Mouse (Mus musculus) thymus, postnatal 36 days (tissue): Measurements from ENCODE around the gene Zfp13.
"Not testable (repeated sequence)": the region's sequence is repeated elsewhere in the genome, so short reads cannot be mapped to it uniquely, and the experiment has no call there.

Experiments used
- DNase-seq, 2 experiments: peaks; one replicate each; pipeline ENCODE4 v3.0.0; 2022; ENCODE audit warnings: mixed read lengths in 2 of 2

Zfp13 gene

DNA sequence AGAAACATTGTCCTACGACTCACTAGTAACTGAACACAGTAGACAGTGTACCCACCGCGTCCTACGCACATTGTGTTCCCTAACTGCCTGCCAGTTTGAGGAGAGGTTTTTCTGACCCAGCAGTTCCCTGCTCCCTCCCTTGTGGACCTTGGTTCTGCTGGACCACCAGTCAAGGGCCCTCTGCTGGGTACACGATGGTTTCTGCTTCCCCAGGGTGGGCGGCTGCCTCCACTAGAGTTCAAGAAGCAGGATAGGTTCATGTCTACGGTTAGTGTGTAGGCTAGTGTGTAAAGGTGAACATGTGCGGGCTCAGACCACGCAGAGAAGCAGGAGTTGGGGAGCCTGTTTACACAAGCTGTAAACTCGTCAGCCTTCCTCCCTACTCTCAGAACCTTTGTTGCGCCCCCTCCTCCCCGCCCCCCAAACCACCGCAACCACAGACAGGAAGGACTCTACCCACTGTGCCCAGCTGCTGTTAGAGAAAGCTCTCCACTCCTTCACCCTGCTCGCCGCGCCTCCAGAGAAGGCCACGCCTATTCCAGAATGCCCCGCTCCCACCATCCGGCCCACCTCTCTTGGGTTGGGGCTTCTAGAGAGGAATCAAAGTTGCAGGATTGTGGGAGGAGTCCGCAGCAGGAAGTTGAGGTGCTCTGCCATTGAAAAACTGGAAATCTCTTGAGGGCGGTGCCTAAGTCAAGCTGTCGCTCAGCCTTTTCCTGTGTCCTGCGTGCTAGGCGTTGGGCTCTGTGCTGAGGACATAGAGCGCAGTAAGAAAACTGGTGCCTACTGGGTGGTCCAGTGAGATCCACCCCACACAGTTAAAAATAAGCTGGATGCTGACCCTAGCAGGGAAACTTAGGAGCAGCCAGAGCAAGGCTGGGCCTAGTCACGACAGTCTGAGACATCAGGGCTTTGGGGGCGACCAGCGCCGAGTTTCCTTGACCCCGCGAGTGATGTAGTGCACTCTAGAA lies at the start of gene Zfp13:
Zfp13 (minus strand) TSS at position 906 of the 971 bp plus-strand sequence.
- peak; percentile 92 to 97 for DNase-seq

- DNase-seq: no peak
These were observed 46.6 kb upstream of the Zfp13 start for GRCm38 (mm10) chr17:23645894-23646293.

DNA sequence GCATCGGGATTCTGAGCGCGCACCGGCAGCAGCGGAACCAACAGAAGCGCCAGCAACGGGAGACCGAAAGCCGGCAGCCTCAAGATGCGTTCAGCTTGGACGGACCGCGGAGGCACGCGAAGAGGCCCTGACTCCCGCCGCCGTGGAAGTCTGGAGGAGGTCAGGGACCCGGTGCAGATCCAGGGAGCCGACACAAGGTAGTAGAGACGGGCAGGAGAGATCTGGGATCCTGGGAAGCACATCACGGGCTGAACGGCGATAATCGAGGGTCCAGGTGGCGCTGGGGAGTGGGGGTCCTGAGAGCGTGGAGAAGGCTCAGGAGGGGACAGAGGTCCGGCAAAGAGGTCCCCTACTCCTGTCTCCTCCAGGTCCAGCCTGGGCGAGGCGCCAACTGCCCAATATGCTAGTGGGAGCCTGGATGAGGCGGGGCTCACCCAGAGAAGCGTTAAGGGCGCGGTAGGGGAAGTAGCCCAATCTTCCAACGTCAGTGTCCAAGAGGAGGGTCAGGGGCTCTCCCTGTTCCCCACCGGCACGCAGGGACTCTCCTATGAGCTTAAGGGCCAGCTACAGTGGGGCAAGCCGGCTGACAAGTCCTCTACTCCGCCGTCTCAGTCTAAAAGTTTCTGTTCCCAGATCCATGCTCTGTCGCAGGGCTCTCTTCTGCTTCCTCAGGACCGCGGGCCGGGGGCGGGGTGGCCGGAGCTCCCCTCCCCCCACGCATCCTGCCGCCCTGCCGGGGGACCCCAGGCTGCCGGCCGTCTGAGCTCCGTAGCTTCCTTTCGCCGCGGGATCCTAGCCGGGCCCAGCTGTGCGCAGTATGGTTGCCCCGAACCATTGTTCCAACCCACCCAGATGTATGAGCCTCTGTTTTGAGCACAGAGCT lies 45.6 kb upstream of the Zfp13 start, which contains the start of gene Mmp25:
Mmp25 (minus strand) TSS at position 665 of the 883 bp plus-strand sequence.
- no peak for DNase-seq

DNA sequence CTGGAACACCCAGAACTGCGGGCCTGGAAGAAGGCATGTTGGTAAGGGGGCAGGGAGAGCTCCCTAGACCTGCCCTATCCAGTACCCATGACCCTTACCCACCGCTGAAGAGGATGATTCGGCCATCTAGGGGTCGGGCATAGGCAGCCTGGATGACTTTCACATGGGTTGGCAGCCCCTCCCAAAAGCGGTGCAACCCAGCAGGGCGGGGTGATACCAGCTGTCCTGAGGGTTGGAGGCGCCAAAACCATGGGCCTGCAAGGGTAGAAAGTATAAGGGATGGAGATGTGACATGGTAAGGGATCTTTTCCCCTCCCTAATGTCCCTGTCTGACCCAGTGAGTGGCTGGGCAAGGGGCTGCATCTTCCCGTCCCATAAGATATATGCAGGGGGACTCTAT lies 32.0 kb upstream of the Zfp13 start:
- no peak for DNase-seq

- DNase-seq: peak; percentile 77 to 83
These were observed 31.1 kb upstream of the Zfp13 start for GRCm38 (mm10) chr17:23630195-23631020.

GRCm38 (mm10) chr17:23627813-23628212 lies 28.5 kb upstream of the Zfp13 start:
- no peak for DNase-seq

DNA sequence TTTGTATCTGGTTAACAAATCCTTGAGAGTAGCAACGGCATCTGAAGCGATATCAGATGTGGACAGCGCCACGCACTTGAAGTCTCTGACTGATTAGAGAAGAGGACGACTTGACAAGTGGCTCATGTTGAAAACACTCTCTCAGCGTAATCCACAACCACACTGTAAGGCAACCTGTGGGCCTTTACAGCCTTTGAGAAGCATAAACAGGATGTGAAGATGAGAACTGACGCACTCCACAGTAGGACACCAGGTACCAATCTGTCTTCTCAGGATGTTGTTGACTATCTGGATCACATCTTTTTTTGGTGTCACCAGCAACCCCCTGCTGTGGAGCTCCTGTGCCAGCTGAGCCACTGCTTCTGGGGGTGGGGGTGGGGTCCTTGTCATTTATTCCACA lies 21.1 kb upstream of the Zfp13 start:
- no peak for DNase-seq

- no peak for DNase-seq
These were observed 17.8 kb upstream of the Zfp13 start for GRCm38 (mm10) chr17:23617087-23617486.

GRCm38 (mm10) chr17:23610361-23610800 lies 11.1 kb upstream of the Zfp13 start:
- DNase-seq: peak; percentile 90 to 91

- no peak for DNase-seq
These were observed 10.3 kb upstream of the Zfp13 start for GRCm38 (mm10) chr17:23609612-23610011.

- DNase-seq: no peak
These were observed 5.9 kb upstream of the Zfp13 start for GRCm38 (mm10) chr17:23605220-23605619.

DNA sequence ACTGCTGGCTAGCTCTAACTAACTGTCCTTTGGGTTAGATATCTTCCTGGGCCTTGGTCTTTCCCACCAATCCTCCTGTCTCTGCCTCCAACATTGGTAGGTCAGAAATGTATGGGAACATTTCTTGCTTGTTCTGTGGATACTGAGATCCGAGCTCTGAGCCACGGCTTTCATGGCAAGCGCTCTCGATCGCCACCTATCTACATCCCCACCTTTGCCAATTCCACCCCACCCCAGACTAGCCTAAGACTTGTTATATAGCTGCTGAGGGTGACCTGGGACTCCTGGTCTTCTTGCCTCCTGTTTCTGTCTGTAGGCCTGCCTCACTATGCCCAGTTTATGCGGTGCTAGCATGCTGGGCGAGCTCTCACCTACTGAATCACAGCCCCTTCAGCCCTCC lies 5.1 kb upstream of the Zfp13 start:
- no peak for DNase-seq

- DNase-seq: peak; percentile 44
These were observed 4.3 kb upstream of the Zfp13 start for GRCm38 (mm10) chr17:23603542-23603941.

DNA sequence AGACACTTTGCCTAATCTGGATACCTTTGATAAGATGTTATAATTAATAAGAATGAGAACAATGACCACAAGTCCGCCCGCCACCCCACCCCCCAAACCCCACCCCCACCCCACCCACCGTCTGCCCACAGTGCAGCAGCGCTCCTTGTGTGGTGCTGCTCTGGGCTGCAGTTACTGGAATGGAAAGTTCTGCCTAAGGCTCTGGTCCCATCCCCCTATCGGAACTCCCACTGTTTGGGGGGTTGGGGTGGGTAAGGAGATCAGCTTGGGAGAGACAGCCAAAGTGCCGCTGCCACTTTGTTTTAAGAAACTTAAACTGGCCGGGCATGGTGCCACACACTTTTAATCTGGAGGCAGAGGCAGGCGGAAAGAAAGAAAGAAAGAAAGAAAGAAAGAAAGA lies 3.8 kb upstream of the Zfp13 start:
- no peak for DNase-seq

DNA sequence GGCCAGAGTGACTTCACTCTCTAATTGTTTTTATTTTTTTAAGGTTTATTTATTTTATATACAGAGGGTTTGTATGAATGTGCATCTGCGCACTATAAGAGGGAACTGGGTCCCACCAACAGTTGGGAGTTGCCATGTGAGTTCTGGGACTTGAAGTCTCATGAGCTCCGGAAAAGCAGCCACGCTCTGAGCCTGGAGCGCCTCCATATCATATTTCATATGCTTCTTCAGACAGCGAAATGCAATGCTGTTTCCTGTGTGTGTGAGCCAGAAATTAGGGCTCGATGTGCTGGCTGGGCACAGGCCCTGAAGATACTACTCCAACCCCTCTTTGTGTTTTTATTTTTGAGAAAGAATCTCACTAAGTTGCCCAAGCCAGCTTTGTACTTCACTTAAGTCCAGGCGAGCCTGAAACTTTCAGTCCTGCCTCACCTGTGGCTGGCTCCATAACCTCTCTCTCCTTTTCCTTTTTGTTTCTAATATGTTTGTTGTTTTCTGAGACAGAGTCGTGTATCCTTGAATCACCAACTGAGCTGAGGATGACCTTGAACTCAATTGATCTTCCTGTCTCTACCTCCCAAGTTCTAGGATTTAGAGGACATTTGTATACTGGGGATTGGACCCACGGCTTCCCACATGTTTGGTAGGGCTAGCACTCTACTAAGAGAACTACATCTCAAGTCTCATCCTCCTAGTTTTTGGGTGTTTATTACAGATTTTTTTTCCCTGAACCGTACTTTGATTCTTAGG lies 2.7 kb upstream of the Zfp13 start:
- no peak for DNase-seq

DNA sequence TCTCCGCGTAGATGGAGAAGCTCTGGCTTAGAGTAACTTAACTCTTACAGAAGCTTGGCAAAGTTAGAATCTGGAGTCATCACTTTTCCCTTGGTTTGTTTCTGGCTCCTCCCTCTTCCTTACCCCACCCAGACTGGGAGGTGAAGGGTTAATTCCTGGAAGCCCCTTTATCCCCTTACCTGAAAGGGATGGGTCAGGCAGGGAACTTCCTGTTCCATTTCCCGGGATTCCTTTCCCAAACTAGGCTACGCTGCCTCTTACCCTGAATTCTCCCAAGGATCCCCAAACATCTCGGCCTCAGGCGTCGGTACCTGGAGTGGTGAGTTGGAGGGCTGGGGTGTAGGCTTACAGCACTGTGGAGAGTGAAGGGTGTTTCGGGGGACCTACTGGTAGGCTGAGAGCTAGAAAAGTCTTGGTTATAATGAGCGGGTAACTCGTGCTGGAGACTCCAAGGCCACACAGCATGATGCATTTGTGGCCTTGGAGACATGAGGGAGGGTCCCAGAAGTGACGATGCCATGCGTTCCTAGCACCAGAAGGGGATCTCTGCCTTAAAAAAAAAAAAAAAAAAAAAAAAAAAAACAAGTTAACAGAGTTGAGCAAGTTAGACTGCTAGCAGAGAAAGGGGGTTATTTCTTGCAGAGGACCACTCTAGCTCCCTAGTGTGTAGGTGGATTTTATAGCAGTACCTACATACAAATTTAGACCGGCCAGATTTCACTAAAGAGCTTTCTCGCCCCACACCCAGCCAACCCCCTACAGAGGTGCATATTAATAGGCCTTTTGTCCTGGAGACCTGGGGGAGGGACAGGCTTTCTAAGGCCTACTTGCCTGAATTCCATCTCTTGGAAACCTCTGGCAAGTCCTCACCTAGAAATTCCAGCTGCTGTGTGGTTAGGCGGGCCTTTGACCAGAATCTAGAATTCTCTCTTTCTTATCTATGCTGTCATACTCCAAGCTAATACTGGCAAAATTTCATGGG lies 1.6 kb upstream of the Zfp13 start, which contains the start of gene Zscan10:
Zscan10 (plus strand) TSS at position 216 of the 982 bp plus-strand sequence.
- no peak for DNase-seq

DNA sequence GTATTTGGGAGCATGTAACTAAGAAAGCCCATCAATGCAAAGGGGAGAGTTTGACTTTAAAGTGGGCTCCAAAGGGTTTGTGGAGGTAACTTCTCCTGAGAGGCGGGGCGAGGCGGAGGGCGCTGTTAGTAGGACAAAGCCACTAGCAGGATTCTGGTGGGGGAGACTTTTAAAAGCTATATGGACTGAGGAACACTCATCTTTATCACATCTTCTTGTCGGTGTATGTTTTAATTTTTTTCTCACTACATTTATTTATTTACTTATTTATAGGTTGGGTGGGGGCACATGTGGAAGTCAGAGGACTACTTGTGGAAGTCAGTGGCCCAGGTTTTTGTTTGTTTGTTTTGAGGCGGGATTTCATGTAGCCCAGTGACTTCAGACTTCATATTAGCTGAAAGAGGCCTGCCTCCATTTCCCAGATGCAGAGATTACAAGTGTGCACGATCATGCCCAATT lies 347 bp upstream of the Zfp13 start:
- DNase-seq: peak in 1 of 2 experiments; percentile 52

DNA sequence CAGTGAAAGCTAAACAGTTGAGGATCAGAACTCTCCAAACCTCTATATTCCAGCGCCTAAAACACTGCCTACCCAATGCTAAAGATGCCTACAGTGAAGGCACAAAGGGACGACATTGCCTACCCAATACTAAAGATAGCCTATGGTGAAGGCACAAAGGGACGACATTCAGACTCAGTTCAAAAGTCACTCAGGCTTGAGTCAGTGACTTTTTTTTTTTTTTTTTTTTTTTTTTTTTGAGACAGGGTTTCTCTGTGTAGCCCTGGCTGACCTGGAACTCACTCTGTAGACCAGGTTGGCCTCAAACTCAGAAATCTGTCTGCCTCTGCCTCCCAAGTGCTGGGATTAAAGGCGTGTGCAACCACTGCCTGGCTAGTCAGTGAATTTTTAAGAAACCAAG lies 4.1 kb downstream of the Zfp13 start:
- not testable (repeated sequence) for DNase-seq

GRCm38 (mm10) chr17:23592926-23593300 lies 6.4 kb downstream of the Zfp13 start:
- no peak for DNase-seq
